Mouse (Mus musculus): ENCODE results near the gene 1700122O11Rik. TPM values are rescaled to one million over a fixed set of nuclear protein-coding genes. Genes with fewer than 3 reads are reported as not detected.

1700122O11Rik gene
- polyA plus RNA-seq, 1 experiment from 2014 or later = not detected

Other genes with a start within 250 kb of the 1700122O11Rik start
- gene Mdfi, start 203.6 kb downstream of the 1700122O11Rik start, polyA plus RNA-seq (2014; fragmentation: Nextera tagmentation; extraction: Ambion mirVana) = 31.7 and 34.1 TPM in 2 replicates
- gene Foxp4, start 113.6 kb downstream of the 1700122O11Rik start, polyA plus RNA-seq (2014; fragmentation: Nextera tagmentation; extraction: Ambion mirVana) = 30.3 and 32.4 TPM in 2 replicates
- not detected in 2 replicates for gene 1700067P10Rik, start 51.0 kb upstream of the 1700122O11Rik start, polyA plus RNA-seq (2014; fragmentation: Nextera tagmentation; extraction: Ambion mirVana)
- gene 9830107B12Rik, start 108.0 kb upstream of the 1700122O11Rik start, polyA plus RNA-seq (2014; fragmentation: Nextera tagmentation; extraction: Ambion mirVana) = not detected in 2 replicates
- gene A530064D06Rik, start 129.0 kb upstream of the 1700122O11Rik start, polyA plus RNA-seq (2014; fragmentation: Nextera tagmentation; extraction: Ambion mirVana) = 0.09 TPM in 1 of 2 replicates, not detected in the other
- gene Trem1, start 194.5 kb upstream of the 1700122O11Rik start, polyA plus RNA-seq (2014; fragmentation: Nextera tagmentation; extraction: Ambion mirVana) = 0.17 and 0.23 TPM in 2 replicates
- 0.19 and 0.30 TPM in 2 replicates for gene Trem3, start 209.5 kb upstream of the 1700122O11Rik start, polyA plus RNA-seq (2014; fragmentation: Nextera tagmentation; extraction: Ambion mirVana)
- gene Treml4, start 226.0 kb upstream of the 1700122O11Rik start, polyA plus RNA-seq (2014; fragmentation: Nextera tagmentation; extraction: Ambion mirVana) = 1.5 and 1.8 TPM in 2 replicates

All from intestine, embryonic 14.5 days (tissue).